Mouse (Mus musculus) midbrain, embryonic 10.5 days (tissue): ENCODE measurements around the gene Ralgds. TPM values are rescaled to one million over a fixed set of nuclear protein-coding genes. Genes with fewer than 3 reads are reported as not detected.

ENCODE experiments used
- DNase-seq: peaks from one replicate; pipeline ENCODE4 v3.0.0-alpha.2; 2017; ENCODE audit warnings: low spot score
- H3K27ac ChIP-seq: fragments of 300-500 bp; sonication (generic); replicated peaks from 2 replicates; pipeline ENCODE4 v1.5.1; 2016; ENCODE audit warnings: mild to moderate bottlenecking
- H3K27me3 ChIP-seq: fragments of 300-500 bp; sonication (generic); 2 replicates; pipeline ENCODE4 v1.6.1; 2016; ENCODE audit warnings: low read depth, mild to moderate bottlenecking; ENCODE audit not compliant: poor library complexity, severe bottlenecking
- H3K36me3 ChIP-seq: fragments of 300-500 bp; sonication (generic); 2 replicates; pipeline ENCODE4 v1.6.1; 2016; ENCODE audit warnings: mild to moderate bottlenecking, moderate library complexity
- H3K4me1 ChIP-seq: fragments of 300-500 bp; sonication (generic); 2 replicates; pipeline ENCODE4 v1.6.1; 2016
- H3K4me3 ChIP-seq: fragments of 300-500 bp; sonication (generic); 2 replicates; pipeline ENCODE4 v1.5.1; 2016; ENCODE audit warnings: mild to moderate bottlenecking, moderate library complexity
- H3K9me3 ChIP-seq: fragments of 300-500 bp; sonication (generic); replicated peaks from 2 replicates; pipeline ENCODE4 v1.6.1; 2016; ENCODE audit warnings: mild to moderate bottlenecking
- WGBS: fragments of 180-500 bp; shearing (Covaris S2); methylation state at CpG from one replicate; pipeline ENCODE4 v1.1.7; 2016; 5-methylcytosine and 5-hydroxymethylcytosine counted together
- polyA plus RNA-seq: library from polyadenylated mRNA; unstranded; fragments of >200 nt; fragmentation: Nextera tagmentation; extraction: Ambion mirVana; gene quantifications from 2 replicates; pipeline ENCODE4 v1.2.1, GENCODE M21; 2016

The Ralgds gene
- polyA plus RNA-seq, 1 experiment from 2014 or later: 31.5 TPM

GRCm38 (mm10) chr2:28537634-28537920 lies 24.7 kb downstream of the Ralgds start:
- no peak overlapping the region for H3K4me3 ChIP-seq
- 32% methylated on average over 4 of the region's 4 CpGs for WGBS
- peaks cover 88% of the 10 kb centered on the region for H3K4me1 ChIP-seq
- peak overlapping the region; percentile 18; the same call in 1 of the 2 replicates for H3K27ac ChIP-seq
- H3K27me3 ChIP-seq: peaks cover 15% of the 10 kb centered on the region; the same call in 1 of the 2 replicates
- peak; percentile 52 for DNase-seq
- H3K36me3 ChIP-seq: peaks cover 21% of the 10 kb centered on the region
- H3K9me3 ChIP-seq: no peaks in the 10 kb centered on the region

DNA sequence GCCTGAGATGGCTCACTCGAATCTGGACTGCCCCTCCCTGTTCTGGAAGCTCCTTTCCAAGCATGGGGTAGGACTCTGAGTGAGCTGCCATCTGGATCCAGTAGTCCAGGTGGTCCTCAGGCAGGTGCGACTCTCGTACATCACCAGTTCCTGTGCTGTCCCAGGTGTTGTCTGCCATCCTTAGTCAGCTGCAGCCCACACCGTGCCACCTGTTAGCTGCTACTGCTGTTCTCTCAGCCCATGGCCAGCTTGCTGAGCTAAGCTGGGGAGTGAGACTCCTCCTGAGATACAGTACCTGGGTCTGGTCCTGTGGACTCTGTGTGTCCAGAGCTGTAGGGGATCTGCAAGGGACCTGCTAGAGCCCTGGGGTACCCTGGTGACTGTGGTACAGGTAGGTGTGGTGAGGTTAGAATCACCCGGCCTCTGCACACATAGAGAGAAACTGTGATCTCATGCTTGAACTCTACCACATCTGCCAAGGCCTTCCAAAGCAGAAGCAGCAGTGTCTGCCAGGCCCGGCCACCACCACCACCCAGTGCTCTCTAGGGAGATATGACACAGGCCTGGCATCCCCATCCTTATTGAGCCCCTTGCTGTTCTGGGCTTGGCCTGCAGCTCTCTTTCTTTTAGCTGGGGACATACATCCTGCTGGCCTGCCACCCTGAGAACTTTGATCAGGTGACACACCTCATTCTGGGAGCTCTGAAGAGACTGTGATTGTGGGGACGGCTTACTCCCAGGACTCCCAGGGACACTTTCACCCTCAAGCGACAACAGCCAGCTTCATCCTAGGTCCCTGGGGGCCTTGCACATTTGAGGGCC lies 25.3 kb downstream of the Ralgds start:
- H3K27ac ChIP-seq: peak overlapping the region; percentile 81
- no peak overlapping the region for H3K4me3 ChIP-seq
- H3K36me3 ChIP-seq: peaks cover 27% of the 10 kb centered on the region
- DNase-seq: no peak
- peaks cover 13% of the 10 kb centered on the region; the same call in 1 of the 2 replicates for H3K27me3 ChIP-seq
- H3K9me3 ChIP-seq: no peaks in the 10 kb centered on the region
- H3K4me1 ChIP-seq: peaks cover 82% of the 10 kb centered on the region
- WGBS: 81% methylated on average over 8 of the region's 8 CpGs

GRCm38 (mm10) chr2:28538817-28539128 lies 25.8 kb downstream of the Ralgds start:
- no peak for DNase-seq
- 50% methylated on average over 1 of the region's 1 CpGs for WGBS
- H3K27me3 ChIP-seq: peaks cover 8% of the 10 kb centered on the region; the same call in 1 of the 2 replicates
- H3K36me3 ChIP-seq: peaks cover 33% of the 10 kb centered on the region
- peak overlapping the region; percentile 81 for H3K27ac ChIP-seq
- H3K4me1 ChIP-seq: peaks cover 76% of the 10 kb centered on the region
- H3K4me3 ChIP-seq: no peak overlapping the region
- no peaks in the 10 kb centered on the region for H3K9me3 ChIP-seq

DNA sequence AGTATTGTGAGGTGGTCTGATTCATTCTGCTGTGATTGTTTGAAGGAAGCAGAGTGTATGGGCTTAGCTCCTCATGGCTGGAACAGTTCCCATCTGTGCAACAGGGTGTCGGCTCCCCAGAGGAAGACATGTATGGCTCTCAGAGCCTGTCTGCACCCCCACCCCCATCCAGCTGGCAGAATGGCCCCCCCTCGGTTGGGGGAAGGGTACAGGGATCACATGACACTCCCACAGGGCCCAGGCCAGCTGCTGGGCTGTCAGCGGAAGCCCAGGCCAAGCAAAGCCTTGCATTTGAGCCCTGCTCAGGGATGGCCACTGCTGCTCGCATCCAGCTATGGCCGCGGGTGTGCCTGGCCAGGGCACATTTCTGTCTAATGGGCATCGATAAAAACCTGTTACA lies 26.3 kb downstream of the Ralgds start:
- H3K4me3 ChIP-seq: no peak overlapping the region
- H3K27ac ChIP-seq: peak overlapping the region; percentile 81
- H3K36me3 ChIP-seq: peaks cover 37% of the 10 kb centered on the region
- DNase-seq: peak; percentile 43
- 64% methylated on average over 7 of the region's 7 CpGs for WGBS
- H3K4me1 ChIP-seq: peaks cover 72% of the 10 kb centered on the region
- no peaks in the 10 kb centered on the region for H3K9me3 ChIP-seq
- H3K27me3 ChIP-seq: 0 out of 2 replicates have a peak, but pooled peaks cover 3% of the 10 kb centered on the region

GRCm38 (mm10) chr2:28539949-28540348 lies 27.0 kb downstream of the Ralgds start:
- no peaks in the 10 kb centered on the region for H3K9me3 ChIP-seq
- H3K36me3 ChIP-seq: peaks cover 45% of the 10 kb centered on the region
- no peak for DNase-seq
- WGBS: 88% methylated on average over 2 of the region's 2 CpGs
- H3K4me3 ChIP-seq: no peak overlapping the region
- H3K27ac ChIP-seq: peak overlapping the region; percentile 81
- H3K27me3 ChIP-seq: no peaks in the 10 kb centered on the region
- H3K4me1 ChIP-seq: peaks cover 65% of the 10 kb centered on the region

DNA sequence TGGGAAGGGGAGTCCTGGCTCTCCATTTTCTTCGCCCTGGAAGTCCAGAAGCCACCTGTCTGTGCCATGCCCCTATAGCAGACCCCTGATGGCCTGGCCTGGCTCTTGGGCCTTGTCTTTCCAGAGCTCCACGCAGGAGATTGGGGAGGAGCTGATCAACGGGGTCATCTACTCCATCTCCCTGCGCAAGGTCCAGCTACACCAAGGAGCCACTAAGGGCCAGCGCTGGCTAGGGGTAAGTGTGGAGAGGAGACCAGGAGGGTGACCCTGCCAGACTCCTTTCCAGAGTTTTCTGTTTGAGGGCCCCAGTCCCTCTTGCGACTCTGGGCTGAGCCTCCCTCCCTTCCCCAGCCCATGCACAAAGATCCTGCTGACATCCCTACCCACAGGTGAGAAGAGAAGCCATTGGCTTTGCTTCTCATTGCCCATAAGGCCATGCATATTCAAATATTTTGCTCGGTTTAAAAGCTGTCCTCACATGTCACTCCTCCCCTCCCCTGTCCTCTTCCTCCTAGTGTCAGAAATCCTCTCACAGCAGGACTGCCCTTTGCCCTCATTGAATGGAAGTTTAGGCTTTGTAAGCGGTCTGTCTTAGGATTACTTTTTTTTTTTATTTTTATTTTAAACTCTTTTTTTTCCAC lies 27.8 kb downstream of the Ralgds start:
- H3K27ac ChIP-seq: peak overlapping the region; percentile 81; the same call in 1 of the 2 replicates
- no peak for DNase-seq
- H3K4me3 ChIP-seq: no peak overlapping the region
- no peaks in the 10 kb centered on the region for H3K27me3 ChIP-seq
- H3K36me3 ChIP-seq: peaks cover 52% of the 10 kb centered on the region
- no peaks in the 10 kb centered on the region for H3K9me3 ChIP-seq
- peaks cover 57% of the 10 kb centered on the region for H3K4me1 ChIP-seq
- WGBS: 81% methylated on average over 8 of the region's 8 CpGs

- Histone ChIP-seq H3K4me3 (no peak overlapping the region), H3K4me1 (peaks cover 28% of the 10 kb centered on the region), H3K9me3 (no peaks in the 10 kb centered on the region), H3K27ac (0 out of 2 replicates have a peak overlapping the region, but pooled peaks have one; percentile 18), H3K36me3 (peaks cover 79% of the 10 kb centered on the region), H3K27me3 (no peaks in the 10 kb centered on the region)
- 94% methylated on average over 8 of the region's 8 CpGs for WGBS
- no peak for DNase-seq
These were observed 31.0 kb downstream of the Ralgds start for GRCm38 (mm10) chr2:28543894-28544293.

- H3K27me3 ChIP-seq: no peaks in the 10 kb centered on the region
- H3K4me1 ChIP-seq: peaks cover 7% of the 10 kb centered on the region; the same call in 1 of the 2 replicates
- no peak overlapping the region for H3K4me3 ChIP-seq
- no peaks in the 10 kb centered on the region for H3K9me3 ChIP-seq
- DNase-seq: no peak
- H3K27ac ChIP-seq: peak overlapping the region; percentile 23; the same call in 1 of the 2 replicates
- peaks cover 92% of the 10 kb centered on the region for H3K36me3 ChIP-seq
These were observed 33.1 kb downstream of the Ralgds start for GRCm38 (mm10) chr2:28545976-28546375.

DNA sequence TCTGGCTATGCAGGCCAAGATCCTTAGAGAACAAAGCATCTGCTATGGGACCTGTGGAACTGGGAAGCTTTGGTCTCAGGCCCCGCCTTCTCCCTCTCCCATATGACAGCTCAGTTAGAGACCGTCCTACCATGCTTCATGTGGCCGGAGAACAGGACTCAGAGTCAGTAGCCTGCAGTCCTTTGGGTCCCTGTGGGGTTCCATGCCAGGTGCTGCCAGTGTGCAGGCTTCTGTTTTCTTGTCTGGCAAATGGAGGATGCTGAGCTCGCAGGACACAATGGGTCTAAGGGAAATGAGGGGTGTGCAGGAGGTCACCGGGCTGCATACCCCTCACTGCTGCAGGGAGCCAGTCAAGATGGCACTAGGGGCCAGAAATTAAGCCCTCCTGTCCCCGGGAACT lies 33.6 kb downstream of the Ralgds start:
- Histone ChIP-seq H3K9me3 (no peaks in the 10 kb centered on the region), H3K4me1 (peaks cover 4% of the 10 kb centered on the region; the same call in 1 of the 2 replicates), H3K27ac (no peak overlapping the region), H3K36me3 (peaks cover 95% of the 10 kb centered on the region), H3K4me3 (no peak overlapping the region), H3K27me3 (no peaks in the 10 kb centered on the region)
- WGBS: 81% methylated on average over 6 of the region's 6 CpGs
- no peak for DNase-seq

GRCm38 (mm10) chr2:28547237-28548172 lies 34.6 kb downstream of the Ralgds start:
- no peak overlapping the region for H3K4me3 ChIP-seq
- H3K36me3 ChIP-seq: peaks cover 95% of the 10 kb centered on the region
- WGBS: 53% methylated on average over 11 of the region's 11 CpGs
- H3K9me3 ChIP-seq: no peaks in the 10 kb centered on the region
- no peaks in the 10 kb centered on the region for H3K27me3 ChIP-seq
- H3K4me1 ChIP-seq: 0 out of 2 replicates have a peak, but pooled peaks cover 3% of the 10 kb centered on the region
- peak; percentile 82 for DNase-seq
- H3K27ac ChIP-seq: peak overlapping the region; percentile 19; the same call in 1 of the 2 replicates

DNA sequence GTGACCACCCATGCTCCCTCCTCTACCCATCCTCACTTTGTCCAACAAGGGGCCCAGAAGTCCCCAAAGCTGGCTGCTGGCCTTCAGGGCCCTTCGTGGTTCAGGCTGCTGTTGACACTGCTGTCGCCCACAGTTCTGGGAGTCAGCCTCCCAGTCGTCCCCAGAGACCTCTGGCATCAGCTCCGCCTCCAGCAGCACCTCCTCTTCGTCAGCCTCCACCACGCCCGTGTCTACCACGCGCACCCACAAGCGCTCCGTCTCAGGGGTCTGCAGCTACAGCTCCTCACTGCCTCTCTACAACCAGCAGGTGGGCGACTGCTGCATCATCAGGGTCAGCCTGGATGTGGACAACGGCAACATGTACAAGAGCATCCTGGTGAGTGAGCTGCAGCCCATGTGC lies 36.2 kb downstream of the Ralgds start:
- Histone ChIP-seq H3K4me1 (0 out of 2 replicates have a peak, but pooled peaks cover 3% of the 10 kb centered on the region), H3K9me3 (no peaks in the 10 kb centered on the region), H3K27ac (no peak overlapping the region), H3K27me3 (no peaks in the 10 kb centered on the region), H3K36me3 (peaks cover 95% of the 10 kb centered on the region), H3K4me3 (no peak overlapping the region)
- 93% methylated on average over 13 of the region's 13 CpGs for WGBS
- no peak for DNase-seq

- H3K4me3 ChIP-seq: no peak overlapping the region
- WGBS: 93% methylated on average over 5 of the region's 5 CpGs
- no peak for DNase-seq
- H3K36me3 ChIP-seq: peaks cover 70% of the 10 kb centered on the region
- H3K27me3 ChIP-seq: no peaks in the 10 kb centered on the region
- H3K9me3 ChIP-seq: no peaks in the 10 kb centered on the region
- H3K27ac ChIP-seq: no peak overlapping the region
- H3K4me1 ChIP-seq: 0 out of 2 replicates have a peak, but pooled peaks cover 3% of the 10 kb centered on the region
These were observed 39.4 kb downstream of the Ralgds start for GRCm38 (mm10) chr2:28552301-28552700.
